Mouse (Mus musculus) small intestine, adult 2 months (tissue): ENCODE data around the gene Dab2. TPM values are rescaled to one million over a fixed set of nuclear protein-coding genes. Genes with fewer than 3 reads are reported as not detected.
A peak's percentile ranks its signal among the peaks of the same experiment; 100 is the strongest.

Source experiments
- H3K27ac ChIP-seq: fragments of 200-500 bp; 2 replicates; pipeline ENCODE4 v1.5.1; 2012; ENCODE audit warnings: low read depth, low read length, control low read depth, inconsistent platforms; ENCODE audit not compliant: insufficient read depth
- H3K27me3 ChIP-seq: fragments of 200-500 bp; 2 replicates; pipeline ENCODE4 v1.6.1; 2012; ENCODE audit warnings: mild to moderate bottlenecking, moderate library complexity, low read length, inconsistent platforms; ENCODE audit not compliant: control insufficient read depth, insufficient read depth
- H3K36me3 ChIP-seq: fragments of 200-500 bp; 2 replicates; pipeline ENCODE4 v1.6.1; 2012; ENCODE audit warnings: mild to moderate bottlenecking, low read length, control low read depth, inconsistent platforms; ENCODE audit not compliant: control insufficient read depth, insufficient read depth
- H3K4me1 ChIP-seq: fragments of 200-500 bp; 2 replicates; pipeline ENCODE4 v1.6.1; 2012; ENCODE audit warnings: low read length, inconsistent platforms, mixed read lengths; ENCODE audit not compliant: control insufficient read depth, insufficient read depth, insufficient read length
- H3K4me3 ChIP-seq: fragments of 200-500 bp; 2 replicates; pipeline ENCODE4 v1.5.1; 2012; ENCODE audit warnings: low read depth, mild to moderate bottlenecking, control low read depth, inconsistent platforms, low read length, moderate library complexity
- CTCF ChIP-seq: fragments of 200-500 bp; IDR thresholded peaks from 2 replicates; pipeline ENCODE4 v1.5.1; 2012; ENCODE audit warnings: low read depth, mild to moderate bottlenecking, control low read depth, inconsistent platforms, low read length, moderate library complexity, mixed read lengths; ENCODE audit not compliant: insufficient replicate concordance, insufficient read length; ENCODE audit errors: extremely low read depth
- POLR2A ChIP-seq: fragments of 200-500 bp; IDR thresholded peaks from 2 replicates; pipeline ENCODE4 v1.6.1; 2012; ENCODE audit warnings: low read depth, mild to moderate bottlenecking, control low read depth, inconsistent platforms, low read length, moderate library complexity
- WGBS: fragments of 180-500 bp; shearing (Covaris S2); methylation state at CpG from one replicate; pipeline ENCODE4 v1.1.7; 2018; 5-methylcytosine and 5-hydroxymethylcytosine counted together
- polyA plus RNA-seq: library from polyadenylated mRNA; depleted of rRNA; stranded (reverse); fragments of >200 nt; gene quantifications from 2 replicates; pipeline ENCODE4 v1.2.3, GENCODE M21; 2012; rRNA removed

The Dab2 gene
- 4.0 TPM in 2 replicates for polyA plus RNA-seq

DNA sequence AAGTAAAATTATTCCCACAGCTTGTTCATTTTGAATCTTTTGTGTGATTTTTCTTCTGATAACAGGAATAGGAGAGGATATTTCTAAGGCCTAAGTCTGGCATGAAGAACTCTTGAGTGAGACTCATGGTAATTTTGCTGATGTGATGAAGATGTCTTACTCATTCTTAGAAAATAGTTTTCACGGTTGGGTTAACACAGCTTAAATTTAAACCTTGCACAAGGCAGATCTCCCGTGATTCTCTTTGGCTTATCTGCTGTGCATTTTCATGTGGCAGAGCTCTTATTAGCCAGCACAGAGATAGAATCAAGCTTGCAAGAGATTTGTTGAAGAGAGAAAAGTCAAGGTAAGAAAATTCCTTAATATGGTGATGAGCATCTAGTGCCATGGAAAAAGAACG, at the start of gene Dab2:
TSS of gene Dab2 (plus strand) at position 235 of the 400 bp plus-strand sequence.
- no peak within 1 kb of the TSS for H3K4me3 ChIP-seq
- WGBS, result 84% methylated on average over 3 of the region's 3 CpGs
- no peak within 1 kb of the TSS for H3K27ac ChIP-seq
- no peaks in the 10 kb centered on the region for H3K27me3 ChIP-seq
- TF ChIP-seq POLR2A (no peak), CTCF (no peak)
- H3K36me3 ChIP-seq, result no peaks in the 10 kb centered on the region
- no peaks in the 10 kb centered on the region for H3K4me1 ChIP-seq

DNA sequence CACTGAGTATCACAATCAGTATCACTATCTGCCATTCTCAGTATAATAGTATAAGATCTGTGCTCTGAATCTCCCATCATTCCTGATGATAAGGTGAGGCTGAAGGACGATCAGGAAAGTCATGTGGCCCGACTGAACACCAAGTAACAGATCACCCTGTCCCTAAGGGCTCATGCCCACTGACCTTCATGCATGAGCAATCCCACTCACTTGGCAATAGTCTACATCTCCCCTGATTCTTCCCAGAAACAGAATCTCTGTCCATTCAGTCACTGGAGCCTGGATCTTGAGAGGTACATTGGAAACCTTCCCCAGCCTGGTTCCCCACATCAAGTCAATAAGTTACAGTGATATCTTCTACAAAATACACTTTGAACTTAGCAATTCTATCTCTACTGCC, 46.1 kb upstream of the Dab2 start:
- 83% methylated on average over 2 of the region's 2 CpGs for WGBS
- H3K36me3 ChIP-seq, result no peaks in the 10 kb centered on the region
- TF ChIP-seq POLR2A (no peak), CTCF (no peak)

DNA sequence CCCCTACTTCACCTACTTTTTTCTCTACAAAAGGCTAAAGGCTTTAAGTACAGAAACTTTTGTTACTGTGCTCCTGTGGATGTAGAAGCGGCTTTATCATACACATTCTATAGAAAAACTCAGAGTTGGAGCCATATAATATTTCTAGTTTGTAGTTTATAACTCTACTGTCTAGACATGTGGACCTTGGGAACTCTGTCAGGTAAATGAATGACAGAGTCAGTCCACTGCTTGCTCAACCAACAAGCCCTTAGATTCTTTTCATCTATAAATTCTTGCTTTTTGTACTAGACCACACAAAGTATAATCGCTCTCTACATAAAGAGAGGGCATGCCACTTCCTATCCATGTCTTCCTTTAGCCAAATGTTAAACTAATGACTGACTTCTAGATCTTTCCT, 45.2 kb upstream of the Dab2 start:
- no peaks in the 10 kb centered on the region for H3K4me1 ChIP-seq
- TF ChIP-seq POLR2A, result no peak
- no peak for TF ChIP-seq CTCF
- H3K27ac ChIP-seq, result no peak overlapping the region
- H3K4me3 ChIP-seq, result no peak overlapping the region
- WGBS, result 48% methylated on average over 2 of the region's 2 CpGs
- H3K27me3 ChIP-seq, result no peaks in the 10 kb centered on the region
- H3K36me3 ChIP-seq, result no peaks in the 10 kb centered on the region

More for the DNA sequence above, 46.1 kb upstream of the Dab2 start:
- Histone ChIP-seq H3K4me1 (no peaks in the 10 kb centered on the region), H3K27ac (no peak overlapping the region), H3K4me3 (no peak overlapping the region), H3K27me3 (no peaks in the 10 kb centered on the region)

DNA sequence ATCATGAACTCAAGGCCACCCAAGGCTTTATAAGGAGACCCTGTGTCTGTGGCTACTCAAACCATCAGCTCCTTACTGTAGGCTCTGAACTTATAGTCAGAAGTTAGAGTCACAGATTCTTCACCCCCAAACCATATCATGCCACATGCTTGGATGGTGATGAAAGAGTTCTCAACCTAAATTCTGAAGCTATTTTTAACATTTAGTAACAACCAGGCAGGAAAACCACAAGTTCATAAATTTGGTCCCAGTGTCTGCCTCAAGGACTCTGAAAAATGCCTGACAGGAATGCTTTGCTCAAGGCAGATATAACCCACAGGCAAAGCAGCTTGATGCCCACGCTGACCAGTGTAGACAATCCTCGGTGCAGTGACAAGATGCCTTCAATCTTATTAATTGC, 42.5 kb upstream of the Dab2 start:
- no peaks in the 10 kb centered on the region for H3K36me3 ChIP-seq
- no peaks in the 10 kb centered on the region for H3K27me3 ChIP-seq
- no peak overlapping the region for H3K27ac ChIP-seq
- TF ChIP-seq POLR2A (no peak), CTCF (no peak)
- H3K4me1 ChIP-seq, result no peaks in the 10 kb centered on the region
- H3K4me3 ChIP-seq, result no peak overlapping the region
- 67% methylated on average over 2 of the region's 2 CpGs for WGBS

DNA sequence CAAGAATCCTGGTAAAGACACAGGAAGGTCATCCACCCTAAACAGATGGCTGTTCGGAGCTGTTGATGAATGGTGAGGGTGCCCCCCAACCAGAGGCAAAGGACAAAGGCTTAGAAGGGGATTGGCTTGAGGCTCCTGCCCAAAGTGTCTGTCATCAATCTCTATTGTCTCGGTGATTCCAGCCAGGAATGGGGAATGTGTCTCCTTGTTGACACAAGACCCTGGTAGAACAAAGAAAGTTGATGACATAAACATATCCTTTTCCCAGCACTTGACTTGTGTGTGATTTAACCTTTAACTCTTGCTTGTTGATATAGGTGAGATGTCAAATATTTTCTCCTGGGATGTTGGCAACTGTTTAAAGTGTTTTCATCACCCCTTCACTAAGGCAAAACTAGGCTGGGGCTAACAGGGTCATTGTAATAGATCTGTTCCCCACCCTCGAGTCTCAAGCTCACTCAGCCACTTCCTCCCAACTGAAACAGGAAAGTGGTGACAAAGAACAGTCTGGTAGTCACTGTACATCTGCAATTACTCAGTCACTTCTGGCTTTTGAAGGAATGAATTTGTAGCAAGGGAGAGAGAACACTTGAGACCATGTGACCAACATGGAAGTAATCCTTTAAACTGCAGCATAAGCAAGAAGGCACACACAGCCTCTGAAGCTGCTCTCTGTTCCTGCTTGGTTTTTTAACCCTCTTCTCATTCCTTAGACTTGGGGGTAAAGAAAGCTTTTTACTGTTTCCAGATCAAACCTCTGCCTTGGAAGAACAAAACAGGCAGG, 39.4 kb upstream of the Dab2 start:
- Histone ChIP-seq H3K27me3 (no peaks in the 10 kb centered on the region), H3K4me3 (no peak overlapping the region), H3K4me1 (no peaks in the 10 kb centered on the region), H3K36me3 (no peaks in the 10 kb centered on the region), H3K27ac (peak overlapping the region; percentile 17)
- 36% methylated on average over 3 of the region's 3 CpGs for WGBS
- TF ChIP-seq POLR2A (no peak), CTCF (no peak)

DNA sequence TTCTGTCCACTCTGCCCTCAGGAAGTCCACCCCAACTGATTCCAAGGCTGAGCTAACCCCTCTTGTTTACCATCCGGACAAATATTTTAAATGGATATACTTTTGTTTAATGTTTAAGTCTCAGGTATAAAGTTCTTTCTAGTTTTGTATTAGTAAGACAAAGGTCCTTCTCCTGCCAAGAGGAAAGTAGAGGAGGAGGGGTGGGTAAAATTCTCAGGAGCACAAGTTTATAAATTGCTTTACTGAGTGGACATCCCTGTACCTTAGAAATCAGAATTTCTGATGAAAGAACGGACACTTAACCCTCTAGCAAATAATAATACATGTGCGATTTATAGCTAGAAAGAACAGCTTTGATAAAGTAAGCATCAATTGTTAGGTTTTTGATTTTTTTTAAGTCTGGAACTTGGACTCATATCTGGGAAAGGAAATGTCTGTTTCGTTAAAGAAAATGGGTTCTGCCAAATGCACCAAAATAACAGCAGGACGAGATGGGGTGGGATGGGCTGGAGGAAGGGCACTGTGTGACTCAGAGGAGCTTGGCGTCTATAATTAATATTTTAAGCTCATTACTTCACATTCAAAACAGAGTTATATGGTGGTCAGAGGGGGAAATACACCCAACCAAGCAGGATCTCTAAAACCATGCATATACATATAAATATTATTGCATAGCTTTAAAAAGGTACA, 38.7 kb upstream of the Dab2 start:
- no peak for TF ChIP-seq POLR2A
- no peak for TF ChIP-seq CTCF
- H3K27ac ChIP-seq, result 0 out of 2 replicates have a peak overlapping the region, but pooled peaks have one; percentile 4
- 53% methylated on average over 6 of the region's 6 CpGs for WGBS
- no peaks in the 10 kb centered on the region for H3K4me1 ChIP-seq
- H3K36me3 ChIP-seq, result no peaks in the 10 kb centered on the region
- no peak overlapping the region for H3K4me3 ChIP-seq
- no peaks in the 10 kb centered on the region for H3K27me3 ChIP-seq

DNA sequence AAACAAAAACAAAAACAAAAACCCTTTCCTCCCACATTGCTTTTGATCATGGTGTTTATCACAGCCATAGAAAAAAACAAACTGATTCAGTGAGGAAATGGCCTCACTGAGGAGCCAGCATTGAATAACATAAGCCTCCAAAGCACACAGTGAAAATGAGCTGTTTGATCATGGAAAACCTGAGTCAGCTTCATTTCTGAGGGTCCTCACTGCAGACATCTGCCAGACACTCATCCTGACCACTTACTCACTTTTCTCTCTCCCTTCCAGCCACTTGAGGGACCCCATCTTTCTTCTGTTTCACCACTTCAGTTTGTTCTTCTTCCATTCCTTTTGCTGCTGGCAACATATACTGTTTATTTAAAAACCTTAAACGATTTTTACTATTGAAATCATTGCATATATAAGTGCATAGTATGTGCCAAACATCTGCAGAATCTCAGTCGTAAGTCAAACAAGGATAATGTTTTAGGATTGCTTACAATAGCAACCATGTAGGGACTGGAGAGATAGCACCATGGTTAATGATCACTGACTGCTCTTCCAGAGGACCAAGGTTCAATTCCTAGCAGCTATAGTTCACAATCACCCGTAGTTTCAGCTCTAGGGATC, 32.3 kb upstream of the Dab2 start:
- TF ChIP-seq CTCF (no peak), POLR2A (no peak)
- H3K27me3 ChIP-seq, result no peaks in the 10 kb centered on the region
- no peak overlapping the region for H3K27ac ChIP-seq
- H3K4me3 ChIP-seq, result no peak overlapping the region
- H3K4me1 ChIP-seq, result no peaks in the 10 kb centered on the region
- no peaks in the 10 kb centered on the region for H3K36me3 ChIP-seq
- 25% methylated on average over 3 of the region's 3 CpGs for WGBS
